Mouse (Mus musculus) neural tube, embryonic 11.5 days (tissue): ENCODE measurements around the gene Klk8. TPM values are rescaled to one million over a fixed set of nuclear protein-coding genes. Genes with fewer than 3 reads are reported as not detected.

Source experiments
- ATAC-seq: fragments of 200-750 bp; cut with Nextera tagmentation; 2 replicates; pipeline ENCODE4 v1.8.0; 2017; ENCODE audit warnings: moderate number of reproducible peaks, mild to moderate bottlenecking, moderate TSS enrichment, moderate library complexity; ENCODE audit not compliant: insufficient read depth, low FRiP score, low TSS enrichment
- DNase-seq: peaks from one replicate; pipeline ENCODE4 v3.0.0-alpha.2; 2015; ENCODE audit warnings: low spot score
- H3K27ac ChIP-seq: fragments of 300-500 bp; sonication (generic); 2 replicates; pipeline ENCODE4 v1.5.1; 2014; ENCODE audit warnings: low read depth, mild to moderate bottlenecking, low read length
- H3K27me3 ChIP-seq: fragments of 300-500 bp; sonication (generic); 2 replicates; pipeline ENCODE4 v1.6.1; 2014; ENCODE audit warnings: mild to moderate bottlenecking, low read length, mixed read lengths; ENCODE audit not compliant: control insufficient read depth, insufficient read depth
- H3K36me3 ChIP-seq: fragments of 300-500 bp; sonication (generic); 2 replicates; pipeline ENCODE4 v1.6.1; 2014; ENCODE audit warnings: mild to moderate bottlenecking, low read length, moderate library complexity, mixed read lengths; ENCODE audit not compliant: control insufficient read depth, insufficient read depth
- H3K4me1 ChIP-seq: fragments of 300-500 bp; sonication (generic); 2 replicates; pipeline ENCODE4 v1.6.1; 2014; ENCODE audit warnings: low read length, mixed read lengths; ENCODE audit not compliant: control insufficient read depth, insufficient read depth
- H3K4me2 ChIP-seq: fragments of 300-500 bp; sonication (generic); 2 replicates; pipeline ENCODE4 v1.6.1; 2014; ENCODE audit warnings: low read depth, mild to moderate bottlenecking, moderate library complexity
- H3K4me3 ChIP-seq: fragments of 300-500 bp; sonication (generic); 2 replicates; pipeline ENCODE4 v1.5.1; 2014; ENCODE audit warnings: low read depth, low read length
- H3K9ac ChIP-seq: fragments of 300-500 bp; sonication (generic); 2 replicates; pipeline ENCODE4 v1.6.1; 2014; ENCODE audit warnings: mild to moderate bottlenecking, low read length
- H3K9me3 ChIP-seq: fragments of 300-500 bp; sonication (generic); 2 replicates; pipeline ENCODE4 v1.6.1; 2016; ENCODE audit warnings: low read length; ENCODE audit not compliant: control insufficient read depth
- WGBS: fragments of 180-500 bp; shearing (Covaris S2); extraction: QIAGEN DNeasy Blood & Tissue Kit; methylation state at CpG from one replicate; pipeline ENCODE4 v1.1.7; 2014; 5-methylcytosine and 5-hydroxymethylcytosine counted together
- polyA plus RNA-seq: library from polyadenylated mRNA; unstranded; fragments of >200 nt; fragmentation: Nextera tagmentation; extraction: Ambion mirVana; gene quantifications from 2 replicates; pipeline ENCODE4 v1.2.1, GENCODE M21; 2014

The Klk8 gene
- polyA plus RNA-seq, 1 experiment from 2014 or later = 8.6 TPM

GRCm38 (mm10) chr7:43774364-43774763 lies 23.0 kb upstream of the Klk8 start, which contains the start of gene Klk11:
Klk11 (plus strand) TSS chr7:43774604.
- no peak within 1 kb of the TSS; the same call in 1 of the 2 replicates for H3K9ac ChIP-seq
- no peak within 1 kb of the TSS for H3K27ac ChIP-seq
- ATAC-seq (no peak), DNase-seq (no peak)
- H3K4me3 ChIP-seq = no peak within 1 kb of the TSS
- H3K36me3 ChIP-seq = no peaks in the 10 kb centered on the region
- H3K4me1 ChIP-seq = no peaks in the 10 kb centered on the region
- H3K4me2 ChIP-seq = no peak within 1 kb of the TSS
- 94% methylated on average over 5 of the region's 5 CpGs for WGBS
- H3K9me3 ChIP-seq = no peaks in the 10 kb centered on the region
- no peaks in the 10 kb centered on the region for H3K27me3 ChIP-seq

DNA sequence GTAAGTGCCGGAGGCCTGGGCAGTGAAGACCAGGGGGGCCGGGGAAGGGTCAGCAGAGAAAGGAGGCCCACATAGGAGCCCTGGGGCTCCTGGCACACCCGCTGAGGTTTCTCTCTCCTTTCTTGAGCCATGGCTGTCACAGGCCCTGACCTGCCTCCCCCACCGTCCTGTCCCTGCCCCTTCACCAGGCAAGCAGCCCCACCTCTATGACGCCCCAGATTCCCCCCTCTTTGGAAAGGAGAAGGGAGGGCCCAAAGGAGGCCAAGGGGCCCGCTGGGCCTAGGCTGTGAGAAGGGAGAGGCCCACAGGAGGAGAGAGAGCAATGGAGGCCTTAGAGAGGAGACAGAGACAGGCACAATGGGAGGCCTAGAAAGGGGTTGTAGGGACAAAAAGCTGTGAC lies 22.6 kb upstream of the Klk8 start:
- ATAC-seq (no peak), DNase-seq (no peak)

GRCm38 (mm10) chr7:43775311-43776057 lies 21.9 kb upstream of the Klk8 start:
- Histone ChIP-seq H3K4me1 (no peaks in the 10 kb centered on the region), H3K9me3 (no peaks in the 10 kb centered on the region), H3K27ac (no peak overlapping the region), H3K9ac (no peak overlapping the region), H3K4me2 (no peak overlapping the region), H3K4me3 (no peak overlapping the region), H3K27me3 (no peaks in the 10 kb centered on the region), H3K36me3 (no peaks in the 10 kb centered on the region)
- 46% methylated on average over 7 of the region's 7 CpGs for WGBS
- DNase-seq (no peak), ATAC-seq (no peak)

More for the DNA sequence above, 22.6 kb upstream of the Klk8 start:
- 55% methylated on average over 6 of the region's 6 CpGs for WGBS
- Histone ChIP-seq H3K4me1 (no peaks in the 10 kb centered on the region), H3K9ac (no peak overlapping the region; the same call in 1 of the 2 replicates), H3K27me3 (no peaks in the 10 kb centered on the region), H3K27ac (no peak overlapping the region), H3K9me3 (no peaks in the 10 kb centered on the region), H3K36me3 (no peaks in the 10 kb centered on the region), H3K4me3 (no peak overlapping the region), H3K4me2 (no peak overlapping the region)

GRCm38 (mm10) chr7:43776506-43776905 lies 20.9 kb upstream of the Klk8 start:
- H3K4me2 ChIP-seq = no peak overlapping the region
- no peak overlapping the region for H3K4me3 ChIP-seq
- H3K36me3 ChIP-seq = no peaks in the 10 kb centered on the region
- ATAC-seq (no peak), DNase-seq (no peak)
- H3K9ac ChIP-seq = no peak overlapping the region
- no peaks in the 10 kb centered on the region for H3K9me3 ChIP-seq
- 86% methylated on average over 5 of the region's 5 CpGs for WGBS
- H3K27ac ChIP-seq = no peak overlapping the region
- no peaks in the 10 kb centered on the region for H3K4me1 ChIP-seq
- H3K27me3 ChIP-seq = no peaks in the 10 kb centered on the region

- no peak overlapping the region for H3K27ac ChIP-seq
- H3K4me1 ChIP-seq = no peaks in the 10 kb centered on the region
- H3K4me2 ChIP-seq = no peak overlapping the region
- no peaks in the 10 kb centered on the region for H3K9me3 ChIP-seq
- ATAC-seq = no peak
- H3K9ac ChIP-seq = no peak overlapping the region
- H3K27me3 ChIP-seq = no peaks in the 10 kb centered on the region
- no peaks in the 10 kb centered on the region for H3K36me3 ChIP-seq
- no peak overlapping the region for H3K4me3 ChIP-seq
- no peak for DNase-seq
- 87% methylated on average over 12 of the region's 12 CpGs for WGBS
Observed at GRCm38 (mm10) chr7:43777423-43777822, 20.0 kb upstream of the Klk8 start.

GRCm38 (mm10) chr7:43778176-43778970 lies 19.0 kb upstream of the Klk8 start:
- Histone ChIP-seq H3K4me2 (no peak overlapping the region), H3K4me1 (no peaks in the 10 kb centered on the region), H3K36me3 (no peaks in the 10 kb centered on the region), H3K27ac (no peak overlapping the region), H3K27me3 (no peaks in the 10 kb centered on the region), H3K9me3 (no peaks in the 10 kb centered on the region), H3K4me3 (no peak overlapping the region), H3K9ac (no peak overlapping the region)
- DNase-seq = no peak
- 90% methylated on average over 10 of the region's 10 CpGs for WGBS
- ATAC-seq = no peak

DNA sequence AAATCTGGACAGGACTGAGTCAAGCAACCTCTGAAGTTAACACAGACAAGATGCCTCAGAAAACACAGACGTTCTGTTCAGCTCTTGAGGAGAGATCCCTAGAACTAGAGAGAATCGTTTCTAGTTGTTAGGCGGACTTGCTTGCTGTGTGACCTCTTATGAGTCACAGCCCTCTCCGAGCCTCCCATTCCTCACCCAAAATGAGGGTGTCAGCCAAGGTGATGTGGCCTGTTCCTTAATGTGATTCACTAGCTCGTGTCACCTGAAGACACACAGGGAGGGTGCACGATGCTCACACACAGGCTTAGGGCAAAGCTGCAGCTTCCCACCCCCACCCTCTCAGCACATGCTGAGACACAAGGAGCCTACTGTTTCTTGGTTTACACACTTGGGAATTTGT lies 17.1 kb upstream of the Klk8 start:
- 78% methylated on average over 6 of the region's 6 CpGs for WGBS
- no peak overlapping the region for H3K4me2 ChIP-seq
- ATAC-seq (no peak), DNase-seq (no peak)
- H3K9me3 ChIP-seq = no peaks in the 10 kb centered on the region
- no peak overlapping the region for H3K27ac ChIP-seq
- no peak overlapping the region for H3K4me3 ChIP-seq
- H3K4me1 ChIP-seq = no peaks in the 10 kb centered on the region
- H3K27me3 ChIP-seq = no peaks in the 10 kb centered on the region
- H3K36me3 ChIP-seq = no peaks in the 10 kb centered on the region
- no peak overlapping the region for H3K9ac ChIP-seq

- WGBS = 38% methylated on average over 5 of the region's 5 CpGs
- H3K9me3 ChIP-seq = no peaks in the 10 kb centered on the region
- no peaks in the 10 kb centered on the region for H3K36me3 ChIP-seq
- no peaks in the 10 kb centered on the region for H3K4me1 ChIP-seq
- H3K9ac ChIP-seq = no peak within 1 kb of the TSS
- ATAC-seq (no peak), DNase-seq (no peak)
- H3K27ac ChIP-seq = no peak within 1 kb of the TSS
- H3K4me3 ChIP-seq = no peak within 1 kb of the TSS
- no peaks in the 10 kb centered on the region for H3K27me3 ChIP-seq
- no peak within 1 kb of the TSS for H3K4me2 ChIP-seq
Observed at GRCm38 (mm10) chr7:43780746-43781145, 16.6 kb upstream of the Klk8 start, which contains the start of gene Klk10. Klk10 (plus strand) TSS chr7:43781035.
